Comparison of ENCODE assay signal across 19 mouse cellular contexts in genomic region chr9:78492254-78492653, GRCm38 (mm10). TPM values are rescaled to one million over a fixed set of nuclear protein-coding genes. Genes with fewer than 3 reads are reported as not detected.
"Had no signal": no experiment of that assay in that cellular context is flagged by ENCODE, and none has a peak within 500 bp of the region (broad histone marks: within the 10 kb centered on the region; RNA-seq: fewer than 3 reads in every experiment).

No protein-coding gene starts in this region.

- H3K9me3 ChIP-seq: neural tube, embryonic 12.5 days; neural tube, embryonic 13.5 days; neural tube, embryonic 15.5 days; stomach, embryonic 15.5 days had no signal

- H3K4me3 ChIP-seq: neural tube, embryonic 12.5 days; neural tube, embryonic 13.5 days; neural tube, embryonic 15.5 days; stomach, embryonic 15.5 days had no signal

- DNase-seq: retina, postnatal 1 day; right cerebral cortex, adult 18-20 months; right cerebral cortex, postnatal 14 days; right cerebral cortex, postnatal 25 days; right cerebral cortex, postnatal 4 days; spleen, adult 18-20 months; thymus, adult 18-20 months; thymus, adult 2 months; thymus, postnatal 14 days; thymus, postnatal 25 days; thymus, postnatal 36 days; thymus, postnatal 4 days had no signal

- H3K27ac ChIP-seq: neural tube, embryonic 12.5 days; neural tube, embryonic 13.5 days; neural tube, embryonic 15.5 days; stomach, embryonic 15.5 days; stomach, postnatal 0 days had no signal

- H3K27me3 ChIP-seq: neural tube, embryonic 12.5 days; neural tube, embryonic 13.5 days; neural tube, embryonic 15.5 days; stomach, embryonic 15.5 days had no signal

- H3K36me3 ChIP-seq: neural tube, embryonic 12.5 days; neural tube, embryonic 13.5 days; neural tube, embryonic 15.5 days; stomach, embryonic 15.5 days had no signal

- H3K4me1 ChIP-seq: stomach, embryonic 15.5 days had no signal

- H3K4me2 ChIP-seq: neural tube, embryonic 12.5 days; neural tube, embryonic 13.5 days; neural tube, embryonic 15.5 days; stomach, embryonic 15.5 days had no signal

- H3K9ac ChIP-seq: neural tube, embryonic 12.5 days; neural tube, embryonic 13.5 days; neural tube, embryonic 15.5 days; stomach, embryonic 15.5 days had no signal

RNA-seq across cellular contexts. Expression of gene Gm17324, which starts 43.7 kb away (rescaled TPM):
- polyA plus RNA-seq: small intestine, adult 2 months; spleen, adult 2 months had no signal
